Mouse (Mus musculus): Measurements from ENCODE around the gene Pate3.

GRCm38 (mm10) chr9:35691924-35692323, 43.9 kb upstream of the Pate3 start:
- TF ChIP-seq CTCF (IDR thresholded peaks at IDR 0.05; ENCODE audit: control insufficient read depth, insufficient read depth, insufficient replicate concordance, low read depth, low read length): no peak
- TF ChIP-seq POLR2A (IDR thresholded peaks at IDR 0.05; ENCODE audit: control insufficient read depth, low read depth, low read length): no peak
